Mouse (Mus musculus) liver, embryonic 12.5 days (tissue): ENCODE data around the gene Ip6k2. TPM values are rescaled to one million over a fixed set of nuclear protein-coding genes. Genes with fewer than 3 reads are reported as not detected.

Experiments
- ATAC-seq: fragments of 200-750 bp; cut with Nextera tagmentation; 2 replicates; pipeline ENCODE4 v1.8.0; 2017; ENCODE audit warnings: moderate number of reproducible peaks, mild to moderate bottlenecking, moderate library complexity
- H3K27ac ChIP-seq: fragments of 300-500 bp; sonication (generic); 2 replicates; pipeline ENCODE4 v1.5.1; 2016; ENCODE audit warnings: mild to moderate bottlenecking
- H3K27me3 ChIP-seq: fragments of 300-500 bp; sonication (generic); replicated peaks from 2 replicates; pipeline ENCODE4 v1.6.1; 2016; ENCODE audit warnings: mild to moderate bottlenecking, moderate library complexity
- H3K36me3 ChIP-seq: fragments of 300-500 bp; sonication (generic); 2 replicates; pipeline ENCODE4 v1.6.1; 2016; ENCODE audit warnings: mild to moderate bottlenecking, moderate library complexity
- H3K4me1 ChIP-seq: fragments of 300-500 bp; sonication (generic); 2 replicates; pipeline ENCODE4 v1.6.1; 2016
- H3K4me2 ChIP-seq: fragments of 300-500 bp; sonication (generic); 2 replicates; pipeline ENCODE4 v1.6.1; 2016; ENCODE audit warnings: mild to moderate bottlenecking, moderate library complexity
- H3K4me3 ChIP-seq: fragments of 300-500 bp; sonication (generic); 2 replicates; pipeline ENCODE4 v1.5.1; 2016; ENCODE audit warnings: mild to moderate bottlenecking, moderate library complexity
- H3K9ac ChIP-seq: fragments of 300-500 bp; sonication (generic); 2 replicates; pipeline ENCODE4 v1.6.1; 2016; ENCODE audit warnings: mild to moderate bottlenecking, moderate library complexity
- H3K9me3 ChIP-seq: fragments of 300-500 bp; sonication (generic); replicated peaks from 2 replicates; pipeline ENCODE4 v1.6.1; 2016; ENCODE audit warnings: mild to moderate bottlenecking, moderate library complexity
- WGBS: fragments of 180-500 bp; shearing (Covaris S2); methylation state at CpG from one replicate; pipeline ENCODE4 v1.1.7; 2016; ENCODE audit not compliant: insufficient replicate concordance; 5-methylcytosine and 5-hydroxymethylcytosine counted together
- polyA plus RNA-seq: library from polyadenylated mRNA; unstranded; fragments of >200 nt; fragmentation: Nextera tagmentation; extraction: Ambion mirVana; gene quantifications from 2 replicates; pipeline ENCODE4 v1.2.1, GENCODE M21; 2016

Gene Ip6k2
- polyA plus RNA-seq, 1 experiment from 2014 or later: 15.7 TPM

- Histone ChIP-seq H3K4me2 (peak overlapping the region; percentile 70; the same call in 1 of the 2 replicates), H3K4me3 (0 out of 2 replicates have a peak overlapping the region, but pooled peaks have one; percentile 0)
- WGBS: 3% methylated on average over 31 of the region's 31 CpGs
These were observed 41.3 kb downstream of the Ip6k2 start for GRCm38 (mm10) chr9:108824755-108825413.

GRCm38 (mm10) chr9:108825820-108826699 lies 42.5 kb downstream of the Ip6k2 start, which contains the start of gene Celsr3:
Celsr3 (plus strand) TSS chr9:108826320.
- H3K36me3 ChIP-seq: no peaks in the 10 kb centered on the region
- peak within 1 kb of the TSS; percentile 46 for H3K4me3 ChIP-seq
- peaks cover 17% of the 10 kb centered on the region for H3K4me1 ChIP-seq
- ATAC-seq: peak; percentile 23; the same call in 1 of the 2 replicates
- H3K4me2 ChIP-seq: peak within 1 kb of the TSS; percentile 70
- H3K27me3 ChIP-seq: peaks cover 99% of the 10 kb centered on the region
- WGBS: 4% methylated on average over 63 of the region's 70 CpGs
- H3K9ac ChIP-seq: no peak within 1 kb of the TSS
- no peak within 1 kb of the TSS for H3K27ac ChIP-seq
- no peaks in the 10 kb centered on the region for H3K9me3 ChIP-seq

More at GRCm38 (mm10) chr9:108824755-108825413, 41.3 kb downstream of the Ip6k2 start:
- Histone ChIP-seq H3K4me1 (peaks cover 17% of the 10 kb centered on the region), H3K27me3 (peaks cover 99% of the 10 kb centered on the region), H3K9ac (no peak overlapping the region), H3K9me3 (no peaks in the 10 kb centered on the region), H3K36me3 (no peaks in the 10 kb centered on the region), H3K27ac (no peak overlapping the region)
- no peak for ATAC-seq

- 3% methylated on average over 39 of the region's 39 CpGs for WGBS
- H3K36me3 ChIP-seq: no peaks in the 10 kb centered on the region
- peak overlapping the region; percentile 70 for H3K4me2 ChIP-seq
- no peak overlapping the region for H3K27ac ChIP-seq
- H3K27me3 ChIP-seq: peaks cover 99% of the 10 kb centered on the region
- ATAC-seq: peak; percentile 51
- H3K4me3 ChIP-seq: peak overlapping the region; percentile 46
- no peak overlapping the region for H3K9ac ChIP-seq
- H3K4me1 ChIP-seq: peaks cover 23% of the 10 kb centered on the region
- H3K9me3 ChIP-seq: no peaks in the 10 kb centered on the region
These were observed 43.2 kb downstream of the Ip6k2 start for GRCm38 (mm10) chr9:108826700-108827340.

GRCm38 (mm10) chr9:108827454-108827853 lies 43.9 kb downstream of the Ip6k2 start:
- H3K4me3 ChIP-seq: peak overlapping the region; percentile 46
- H3K4me2 ChIP-seq: peak overlapping the region; percentile 70
- H3K9me3 ChIP-seq: no peaks in the 10 kb centered on the region
- H3K4me1 ChIP-seq: peaks cover 29% of the 10 kb centered on the region
- no peak overlapping the region for H3K27ac ChIP-seq
- no peaks in the 10 kb centered on the region for H3K36me3 ChIP-seq
- no peak; the same call in 1 of the 2 replicates for ATAC-seq
- H3K9ac ChIP-seq: no peak overlapping the region
- H3K27me3 ChIP-seq: peaks cover 99% of the 10 kb centered on the region
- 8% methylated on average over 34 of the region's 34 CpGs for WGBS

GRCm38 (mm10) chr9:108827906-108828305 lies 44.3 kb downstream of the Ip6k2 start:
- WGBS: 44% methylated on average over 18 of the region's 18 CpGs
- Histone ChIP-seq H3K9me3 (no peaks in the 10 kb centered on the region), H3K4me2 (peak overlapping the region; percentile 70; the same call in 1 of the 2 replicates), H3K27ac (no peak overlapping the region), H3K27me3 (peaks cover 100% of the 10 kb centered on the region), H3K4me3 (no peak overlapping the region), H3K9ac (no peak overlapping the region), H3K36me3 (no peaks in the 10 kb centered on the region), H3K4me1 (peaks cover 34% of the 10 kb centered on the region)
- no peak for ATAC-seq

GRCm38 (mm10) chr9:108831637-108832036 lies 48.0 kb downstream of the Ip6k2 start:
- Histone ChIP-seq H3K27me3 (peaks cover 88% of the 10 kb centered on the region), H3K4me3 (peak overlapping the region; percentile 59), H3K9ac (no peak overlapping the region), H3K36me3 (no peaks in the 10 kb centered on the region), H3K4me1 (peaks cover 27% of the 10 kb centered on the region), H3K4me2 (peak overlapping the region; percentile 93), H3K9me3 (no peaks in the 10 kb centered on the region), H3K27ac (no peak overlapping the region)
- ATAC-seq: no peak
- WGBS: 6% methylated on average over 23 of the region's 23 CpGs

- ATAC-seq: peak; percentile 97
- Histone ChIP-seq H3K4me2 (peak overlapping the region; percentile 93), H3K27me3 (peaks cover 87% of the 10 kb centered on the region), H3K36me3 (no peaks in the 10 kb centered on the region), H3K4me1 (peaks cover 21% of the 10 kb centered on the region), H3K4me3 (peak overlapping the region; percentile 59), H3K9ac (no peak overlapping the region), H3K27ac (no peak overlapping the region), H3K9me3 (no peaks in the 10 kb centered on the region)
- 7% methylated on average over 46 of the region's 46 CpGs for WGBS
These were observed 49.0 kb downstream of the Ip6k2 start for GRCm38 (mm10) chr9:108832390-108833108.

- H3K27ac ChIP-seq: no peak overlapping the region
- no peak overlapping the region for H3K9ac ChIP-seq
- peak overlapping the region; percentile 45 for H3K4me2 ChIP-seq
- ATAC-seq: peak; percentile 8; the same call in 1 of the 2 replicates
- WGBS: 9% methylated on average over 14 of the region's 14 CpGs
- no peaks in the 10 kb centered on the region for H3K4me1 ChIP-seq
- no peaks in the 10 kb centered on the region for H3K9me3 ChIP-seq
- no peak overlapping the region for H3K4me3 ChIP-seq
- no peaks in the 10 kb centered on the region for H3K36me3 ChIP-seq
- peaks cover 75% of the 10 kb centered on the region for H3K27me3 ChIP-seq
These were observed 59.4 kb downstream of the Ip6k2 start for GRCm38 (mm10) chr9:108842989-108843388.

GRCm38 (mm10) chr9:108845390-108845789 lies 61.8 kb downstream of the Ip6k2 start:
- H3K27me3 ChIP-seq: peaks cover 72% of the 10 kb centered on the region
- H3K4me2 ChIP-seq: no peak overlapping the region
- WGBS: 66% methylated on average over 5 of the region's 5 CpGs
- no peak overlapping the region for H3K9ac ChIP-seq
- no peak overlapping the region for H3K4me3 ChIP-seq
- no peak for ATAC-seq
- H3K36me3 ChIP-seq: no peaks in the 10 kb centered on the region
- H3K27ac ChIP-seq: no peak overlapping the region
- no peaks in the 10 kb centered on the region for H3K9me3 ChIP-seq
- no peaks in the 10 kb centered on the region for H3K4me1 ChIP-seq

GRCm38 (mm10) chr9:108847374-108847773 lies 63.8 kb downstream of the Ip6k2 start:
- Histone ChIP-seq H3K4me2 (no peak overlapping the region), H3K9me3 (no peaks in the 10 kb centered on the region), H3K4me3 (no peak overlapping the region), H3K36me3 (no peaks in the 10 kb centered on the region), H3K27ac (no peak overlapping the region), H3K27me3 (peaks cover 55% of the 10 kb centered on the region), H3K9ac (no peak overlapping the region), H3K4me1 (peaks cover under 1% of the 10 kb centered on the region; the same call in 1 of the 2 replicates)
- WGBS: 59% methylated on average over 4 of the region's 4 CpGs
- ATAC-seq: no peak

- Histone ChIP-seq H3K4me1 (peaks cover 11% of the 10 kb centered on the region), H3K9ac (no peak overlapping the region), H3K9me3 (no peaks in the 10 kb centered on the region), H3K36me3 (no peaks in the 10 kb centered on the region), H3K27me3 (peaks cover 44% of the 10 kb centered on the region), H3K27ac (no peak overlapping the region), H3K4me2 (no peak overlapping the region), H3K4me3 (no peak overlapping the region)
- ATAC-seq: no peak
- WGBS: 52% methylated on average over 17 of the region's 17 CpGs
These were observed 64.8 kb downstream of the Ip6k2 start for GRCm38 (mm10) chr9:108848419-108848818.
